Mouse (Mus musculus) thymus, adult 2 months (tissue): ENCODE measurements around the gene Arhgap42. TPM values are rescaled to one million over a fixed set of nuclear protein-coding genes. Genes with fewer than 3 reads are reported as not detected.

ENCODE experiments used
- DNase-seq: peaks from one replicate; pipeline ENCODE4 v3.0.0; 2021
- H3K27ac ChIP-seq: fragments of 200-500 bp; 2 replicates; pipeline ENCODE4 v1.5.1; 2012; ENCODE audit warnings: low read length, control low read depth; ENCODE audit not compliant: control insufficient read depth, insufficient read depth
- H3K27me3 ChIP-seq: fragments of 200-500 bp; 2 replicates; pipeline ENCODE4 v1.6.1; 2012; ENCODE audit warnings: mild to moderate bottlenecking, low read length, moderate library complexity, mixed read lengths; ENCODE audit not compliant: control insufficient read depth, insufficient read depth
- H3K36me3 ChIP-seq: fragments of 200-500 bp; 2 replicates; pipeline ENCODE4 v1.6.1; 2012; ENCODE audit warnings: mild to moderate bottlenecking, low read length, moderate library complexity; ENCODE audit not compliant: control insufficient read depth, insufficient read depth
- H3K4me1 ChIP-seq: fragments of 200-500 bp; replicated peaks from 2 replicates; pipeline ENCODE4 v1.6.1; 2012; ENCODE audit warnings: low read length; ENCODE audit not compliant: control insufficient read depth, insufficient read depth
- H3K4me3 ChIP-seq: fragments of 200-500 bp; 2 replicates; pipeline ENCODE4 v1.5.1; 2012; ENCODE audit warnings: mild to moderate bottlenecking, low read length, control low read depth, moderate library complexity; ENCODE audit not compliant: control insufficient read depth, insufficient read depth
- CTCF ChIP-seq: fragments of 200-500 bp; IDR thresholded peaks from 2 replicates; pipeline ENCODE4 v1.5.1; 2012; ENCODE audit warnings: mild to moderate bottlenecking, control low read depth, low read length, moderate library complexity, borderline replicate concordance; ENCODE audit not compliant: control insufficient read depth, poor library complexity, insufficient read depth; ENCODE audit errors: extremely low read depth
- POLR2A ChIP-seq: fragments of 200-500 bp; IDR thresholded peaks from 2 replicates; pipeline ENCODE4 v1.6.1; 2012; ENCODE audit warnings: mild to moderate bottlenecking, low read length, control low read depth, moderate library complexity; ENCODE audit not compliant: control insufficient read depth, poor library complexity, insufficient read depth; ENCODE audit errors: extremely low read depth
- WGBS: fragments of 180-500 bp; shearing (Covaris S2); methylation state at CpG from one replicate; pipeline ENCODE4 v1.1.7; 2018; 5-methylcytosine and 5-hydroxymethylcytosine counted together
- polyA plus RNA-seq: library from polyadenylated mRNA; depleted of rRNA; stranded (reverse); fragments of >200 nt; gene quantifications from 2 replicates; pipeline ENCODE4 v1.2.3, GENCODE M21; 2012

Arhgap42 gene
- polyA plus RNA-seq, 1 experiment, result 2.3 TPM

- 71% methylated on average over 2 of the region's 2 CpGs for WGBS
- H3K4me1 ChIP-seq, result no peaks in the 10 kb centered on the region
- no peak for DNase-seq
- no peaks in the 10 kb centered on the region for H3K36me3 ChIP-seq
- no peak overlapping the region for H3K4me3 ChIP-seq
- H3K27me3 ChIP-seq, result no peaks in the 10 kb centered on the region
- H3K27ac ChIP-seq, result no peak overlapping the region
- no peak for TF ChIP-seq POLR2A
- TF ChIP-seq CTCF, result no peak
Measured at GRCm38 (mm10) chr9:9174924-9175323, 64.0 kb downstream of the Arhgap42 start.

GRCm38 (mm10) chr9:9174206-9174605 lies 64.7 kb downstream of the Arhgap42 start:
- DNase-seq, result no peak
- H3K27ac ChIP-seq, result no peak overlapping the region
- TF ChIP-seq CTCF (no peak), POLR2A (no peak)

GRCm38 (mm10) chr9:9173091-9173490 lies 65.8 kb downstream of the Arhgap42 start:
- H3K4me3 ChIP-seq, result no peak overlapping the region
- no peaks in the 10 kb centered on the region for H3K27me3 ChIP-seq
- WGBS, result 84% methylated on average over 1 of the region's 1 CpGs
- DNase-seq, result no peak
- TF ChIP-seq CTCF (no peak), POLR2A (no peak)
- H3K27ac ChIP-seq, result no peak overlapping the region
- H3K36me3 ChIP-seq, result no peaks in the 10 kb centered on the region
- no peaks in the 10 kb centered on the region for H3K4me1 ChIP-seq

More at GRCm38 (mm10) chr9:9174206-9174605, 64.7 kb downstream of the Arhgap42 start:
- H3K36me3 ChIP-seq, result no peaks in the 10 kb centered on the region
- H3K27me3 ChIP-seq, result no peaks in the 10 kb centered on the region
- 94% methylated on average over 5 of the region's 5 CpGs for WGBS
- no peaks in the 10 kb centered on the region for H3K4me1 ChIP-seq
- H3K4me3 ChIP-seq, result no peak overlapping the region

GRCm38 (mm10) chr9:9171146-9171816 lies 67.6 kb downstream of the Arhgap42 start:
- H3K36me3 ChIP-seq, result no peaks in the 10 kb centered on the region
- no peak overlapping the region for H3K27ac ChIP-seq
- TF ChIP-seq CTCF (no peak), POLR2A (no peak)
- no peaks in the 10 kb centered on the region for H3K4me1 ChIP-seq
- WGBS, result 76% methylated on average over 5 of the region's 5 CpGs
- H3K4me3 ChIP-seq, result no peak overlapping the region
- H3K27me3 ChIP-seq, result no peaks in the 10 kb centered on the region
- no peak for DNase-seq

GRCm38 (mm10) chr9:9165641-9166063 lies 73.2 kb downstream of the Arhgap42 start:
- H3K36me3 ChIP-seq, result no peaks in the 10 kb centered on the region
- DNase-seq, result no peak
- no peaks in the 10 kb centered on the region for H3K27me3 ChIP-seq
- TF ChIP-seq CTCF (no peak), POLR2A (no peak)
- no peaks in the 10 kb centered on the region for H3K4me1 ChIP-seq
- 79% methylated on average over 4 of the region's 4 CpGs for WGBS
- no peak overlapping the region for H3K27ac ChIP-seq
- no peak overlapping the region for H3K4me3 ChIP-seq

GRCm38 (mm10) chr9:9160736-9161135 lies 78.2 kb downstream of the Arhgap42 start:
- Histone ChIP-seq H3K27ac (no peak overlapping the region), H3K36me3 (no peaks in the 10 kb centered on the region), H3K4me1 (no peaks in the 10 kb centered on the region), H3K27me3 (no peaks in the 10 kb centered on the region), H3K4me3 (no peak overlapping the region)
- DNase-seq, result no peak
- WGBS, result 72% methylated on average over 3 of the region's 3 CpGs
- TF ChIP-seq CTCF (no peak), POLR2A (no peak)

GRCm38 (mm10) chr9:9158241-9158640 lies 80.7 kb downstream of the Arhgap42 start:
- 88% methylated on average over 3 of the region's 3 CpGs for WGBS
- no peak for DNase-seq
- no peak overlapping the region for H3K27ac ChIP-seq
- H3K27me3 ChIP-seq, result no peaks in the 10 kb centered on the region
- TF ChIP-seq CTCF (no peak), POLR2A (no peak)
- no peaks in the 10 kb centered on the region for H3K4me1 ChIP-seq
- no peak overlapping the region for H3K4me3 ChIP-seq
- H3K36me3 ChIP-seq, result no peaks in the 10 kb centered on the region
